In the genomic region with DNA sequence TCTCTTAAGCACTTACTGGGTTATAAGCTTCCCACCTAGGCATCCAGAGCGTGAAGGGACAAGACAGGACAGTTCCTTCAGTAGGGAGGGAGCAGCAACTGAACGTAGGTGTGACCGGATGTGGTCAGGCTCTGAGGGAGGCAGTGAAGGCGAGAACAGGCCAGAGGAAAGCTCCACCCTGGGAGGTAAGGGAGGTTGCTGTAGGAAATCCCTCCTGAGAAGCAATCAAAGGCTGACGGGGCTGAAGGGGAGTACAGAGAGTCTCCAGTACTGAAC, we compare ENCODE assay signal across 14 mouse cellular contexts. TPM values are rescaled to one million over a fixed set of nuclear protein-coding genes. Genes with fewer than 3 reads are reported as not detected.
DNase-seq lines count a peak whose midpoint lies in the region; ATAC-seq and TF ChIP-seq lines count a peak whose summit lies in the region.
"Had no signal": no experiment of that assay in that cellular context is flagged by ENCODE, and none has a peak within 500 bp of the region (broad histone marks: within the 10 kb centered on the region; RNA-seq: fewer than 3 reads in every experiment).

No protein-coding gene starts in this region.

- H3K27ac ChIP-seq in forebrain, embryonic 12.5 days, result no peak overlapping the region
- H3K27ac ChIP-seq in forebrain, embryonic 14.5 days (ENCODE audit: low read depth, low read length), result no peak overlapping the region
- H3K27ac ChIP-seq in testis, adult 2 months (ENCODE audit: control insufficient read depth, insufficient read depth, low read depth, low read length), result peak overlapping the region; percentile 76; the same call in 1 of the 2 replicates
- peak overlapping the region; percentile 33; the same call in 1 of the 2 replicates for H3K27ac ChIP-seq in limb, embryonic 14.5 days (replicated peaks; ENCODE audit: low read depth, low read length)
- 0 out of 2 replicates have a peak overlapping the region, but pooled peaks have one; percentile 49 for H3K27ac ChIP-seq in stomach, postnatal 0 days (replicated peaks)
- H3K27ac ChIP-seq: hindbrain, embryonic 15.5 days had no signal

- no peak for TF ChIP-seq EP300 in stomach, postnatal 0 days (optimal IDR thresholded peaks at IDR 0.05)

- no peak for TF ChIP-seq POLR2A in testis, adult 2 months (IDR thresholded peaks at IDR 0.05; ENCODE audit: control insufficient read depth, low read depth, low read length)
- TF ChIP-seq POLR2A in limb, embryonic 14.5 days (IDR thresholded peaks at IDR 0.05; ENCODE audit: borderline replicate concordance, extremely low read depth, insufficient read depth, insufficient read length), result no peak

- no peak for DNase-seq in forebrain, embryonic 14.5 days (ENCODE audit: low spot score)
- DNase-seq in testis, postnatal 14 days (ENCODE audit: low spot score), result no peak
- DNase-seq in limb, embryonic 14.5 days (ENCODE audit: low spot score), result no peak
- DNase-seq in stomach, postnatal 0 days (ENCODE audit: low spot score), result peak; percentile 43
- DNase-seq in adipocyte (ENCODE audit: low spot score), result no peak
- no peak for DNase-seq in thymus, adult 18-20 months
- DNase-seq: adrenal gland, adult 8-10 months; embryo, embryonic 11 days; forebrain, postnatal 0 days; heart, adult 18-20 months; kidney, postnatal 36 days had no signal

- no peak for TF ChIP-seq CTCF in testis, adult 2 months (IDR thresholded peaks at IDR 0.05; ENCODE audit: control insufficient read depth, insufficient read depth, insufficient replicate concordance, low read depth, low read length)
- no peak for TF ChIP-seq CTCF in stomach, postnatal 0 days (IDR thresholded peaks at IDR 0.05; ENCODE audit: low read depth)

- 53% methylated on average over 5 of the region's 5 CpGs for WGBS in forebrain, embryonic 12.5 days
- WGBS in forebrain, embryonic 14.5 days, result 47% methylated on average over 5 of the region's 5 CpGs
- WGBS in limb, embryonic 14.5 days, result 24% methylated on average over 5 of the region's 5 CpGs
- 51% methylated on average over 5 of the region's 5 CpGs for WGBS in stomach, postnatal 0 days

- no peaks in the 10 kb centered on the region for H3K9me3 ChIP-seq in forebrain, embryonic 12.5 days
- no peaks in the 10 kb centered on the region for H3K9me3 ChIP-seq in forebrain, embryonic 14.5 days (replicated peaks; ENCODE audit: control insufficient read depth, low read length)
- no peaks in the 10 kb centered on the region for H3K9me3 ChIP-seq in limb, embryonic 14.5 days (ENCODE audit: control insufficient read depth, low read length)
- H3K9me3 ChIP-seq in stomach, postnatal 0 days (ENCODE audit: control insufficient read depth, low read length), result no peaks in the 10 kb centered on the region
- H3K9me3 ChIP-seq: hindbrain, embryonic 15.5 days had no signal

- no peak for ATAC-seq in forebrain, embryonic 12.5 days (ENCODE audit: low FRiP score)
- no peak for ATAC-seq in forebrain, embryonic 14.5 days
- ATAC-seq in limb, embryonic 14.5 days (ENCODE audit: low FRiP score, low read depth), result no peak
- peak; percentile 41 for ATAC-seq in stomach, postnatal 0 days (ENCODE audit: low FRiP score, low TSS enrichment)
- ATAC-seq: forebrain, postnatal 0 days had no signal

- H3K36me3 ChIP-seq in forebrain, embryonic 12.5 days (replicated peaks), result no peaks in the 10 kb centered on the region
- H3K36me3 ChIP-seq in forebrain, embryonic 14.5 days (ENCODE audit: control insufficient read depth, insufficient read depth, low read length), result no peaks in the 10 kb centered on the region
- H3K36me3 ChIP-seq in testis, adult 2 months (ENCODE audit: control insufficient read depth, insufficient read depth, low read length), result no peaks in the 10 kb centered on the region; the same call in 1 of the 2 replicates
- no peaks in the 10 kb centered on the region for H3K36me3 ChIP-seq in limb, embryonic 14.5 days (ENCODE audit: control insufficient read depth, insufficient read depth, low read length)
- H3K36me3 ChIP-seq in stomach, postnatal 0 days (ENCODE audit: control insufficient read depth, insufficient read depth, low read length), result no peaks in the 10 kb centered on the region
- H3K36me3 ChIP-seq: hindbrain, embryonic 15.5 days had no signal

- H3K9ac ChIP-seq in forebrain, embryonic 12.5 days, result peak overlapping the region; percentile 2; the same call in 1 of the 2 replicates
- H3K9ac ChIP-seq in forebrain, embryonic 14.5 days (ENCODE audit: low read length), result no peak overlapping the region
- no peak overlapping the region for H3K9ac ChIP-seq in limb, embryonic 14.5 days (ENCODE audit: low read depth, low read length, severe bottlenecking)
- no peak overlapping the region for H3K9ac ChIP-seq in stomach, postnatal 0 days (ENCODE audit: low read length)
- H3K9ac ChIP-seq: forebrain, postnatal 0 days; hindbrain, embryonic 15.5 days had no signal

- peaks cover 1% of the 10 kb centered on the region; the same call in 1 of the 2 replicates for H3K27me3 ChIP-seq in forebrain, embryonic 12.5 days
- no peaks in the 10 kb centered on the region for H3K27me3 ChIP-seq in forebrain, embryonic 14.5 days (replicated peaks; ENCODE audit: control insufficient read depth, insufficient read depth, low read length)
- H3K27me3 ChIP-seq in testis, adult 2 months (ENCODE audit: control insufficient read depth, insufficient read depth, low read length), result no peaks in the 10 kb centered on the region
- no peaks in the 10 kb centered on the region for H3K27me3 ChIP-seq in limb, embryonic 14.5 days (ENCODE audit: control insufficient read depth, insufficient read depth, low read length)
- H3K27me3 ChIP-seq in stomach, postnatal 0 days (ENCODE audit: control insufficient read depth, insufficient read depth, low read length), result no peaks in the 10 kb centered on the region
- H3K27me3 ChIP-seq: hindbrain, embryonic 15.5 days had no signal

- no peak overlapping the region for H3K4me3 ChIP-seq in forebrain, embryonic 12.5 days (replicated peaks)
- H3K4me3 ChIP-seq in forebrain, embryonic 14.5 days (ENCODE audit: low read depth, low read length), result no peak overlapping the region
- H3K4me3 ChIP-seq in testis, adult 2 months (ENCODE audit: control insufficient read depth, low read depth, low read length), result peak overlapping the region; percentile 85
- no peak overlapping the region for H3K4me3 ChIP-seq in limb, embryonic 14.5 days (replicated peaks; ENCODE audit: low read length)
- H3K4me3 ChIP-seq in stomach, postnatal 0 days (ENCODE audit: low read depth, low read length), result no peak overlapping the region
- H3K4me3 ChIP-seq: hindbrain, embryonic 15.5 days had no signal

- H3K4me2 ChIP-seq in forebrain, embryonic 12.5 days, result no peak overlapping the region
- H3K4me2 ChIP-seq in forebrain, embryonic 14.5 days (ENCODE audit: low read length), result no peak overlapping the region
- H3K4me2 ChIP-seq in limb, embryonic 14.5 days (replicated peaks; ENCODE audit: low read depth, low read length, severe bottlenecking), result no peak overlapping the region
- no peak overlapping the region for H3K4me2 ChIP-seq in stomach, postnatal 0 days (replicated peaks; ENCODE audit: low read depth)
- H3K4me2 ChIP-seq: hindbrain, embryonic 15.5 days had no signal

- H3K4me1 ChIP-seq in forebrain, embryonic 12.5 days, result peaks cover 26% of the 10 kb centered on the region
- peaks cover 18% of the 10 kb centered on the region for H3K4me1 ChIP-seq in forebrain, embryonic 14.5 days (ENCODE audit: control insufficient read depth, insufficient read depth, low read length)
- no peaks in the 10 kb centered on the region; the same call in none of the 2 replicates for H3K4me1 ChIP-seq in testis, adult 2 months (ENCODE audit: control insufficient read depth, insufficient read depth, low read length)
- H3K4me1 ChIP-seq in limb, embryonic 14.5 days (ENCODE audit: control insufficient read depth, insufficient read depth, low read length), result peaks cover 25% of the 10 kb centered on the region
- H3K4me1 ChIP-seq in stomach, postnatal 0 days (replicated peaks; ENCODE audit: control insufficient read depth, insufficient read depth), result peaks cover 5% of the 10 kb centered on the region; the same call in 1 of the 2 replicates

RNA-seq across cellular contexts. Expression of gene Dynll1, which starts 12.8 kb away (rescaled TPM):
- 1,436 and 1,463 TPM in 2 replicates for polyA plus RNA-seq in forebrain, embryonic 12.5 days (2016; fragmentation: Nextera tagmentation; extraction: Ambion mirVana)
- polyA plus RNA-seq in forebrain, embryonic 14.5 days (2014; fragmentation: Nextera tagmentation; extraction: Ambion mirVana), result 1,615 and 1,740 TPM in 2 replicates
- polyA plus RNA-seq in testis, adult 2 months (2012; rRNA removed), result 559 and 571 TPM in 2 replicates
- 503 and 1,052 TPM in 2 replicates for polyA plus RNA-seq in limb, embryonic 14.5 days (2012; rRNA removed)
- 1,814 and 1,833 TPM in 2 replicates for polyA plus RNA-seq in limb, embryonic 14.5 days (2014; fragmentation: Nextera tagmentation; extraction: Ambion mirVana)
- 1,661 and 1,792 TPM in 2 replicates for polyA plus RNA-seq in stomach, postnatal 0 days (2015; fragmentation: Nextera tagmentation; extraction: Ambion mirVana)

RNA-seq across cellular contexts. Expression of gene Srsf9, which starts 13.4 kb away (rescaled TPM):
- polyA plus RNA-seq in forebrain, embryonic 12.5 days (2016; fragmentation: Nextera tagmentation; extraction: Ambion mirVana), result 353 and 383 TPM in 2 replicates
- 165 and 169 TPM in 2 replicates for polyA plus RNA-seq in forebrain, embryonic 14.5 days (2014; fragmentation: Nextera tagmentation; extraction: Ambion mirVana)
- polyA plus RNA-seq in testis, adult 2 months (2012; rRNA removed), result 43.9 and 45.5 TPM in 2 replicates
- polyA plus RNA-seq in limb, embryonic 14.5 days (2012; rRNA removed), result 132 and 137 TPM in 2 replicates
- polyA plus RNA-seq in limb, embryonic 14.5 days (2014; fragmentation: Nextera tagmentation; extraction: Ambion mirVana), result 252 and 271 TPM in 2 replicates
- 121 and 129 TPM in 2 replicates for polyA plus RNA-seq in stomach, postnatal 0 days (2015; fragmentation: Nextera tagmentation; extraction: Ambion mirVana)

RNA-seq across cellular contexts. Expression of gene Gatc, which starts 27.4 kb away (rescaled TPM):
- polyA plus RNA-seq in forebrain, embryonic 12.5 days (2016; fragmentation: Nextera tagmentation; extraction: Ambion mirVana), result 41.5 and 42.1 TPM in 2 replicates
- 30.1 and 32.9 TPM in 2 replicates for polyA plus RNA-seq in forebrain, embryonic 14.5 days (2014; fragmentation: Nextera tagmentation; extraction: Ambion mirVana)
- 11.6 and 16.0 TPM in 2 replicates for polyA plus RNA-seq in testis, adult 2 months (2012; rRNA removed)
- polyA plus RNA-seq in limb, embryonic 14.5 days (2012; rRNA removed), result 23.7 TPM in 2 replicates
- polyA plus RNA-seq in limb, embryonic 14.5 days (2014; fragmentation: Nextera tagmentation; extraction: Ambion mirVana), result 29.6 and 33.3 TPM in 2 replicates
- 12.9 and 14.7 TPM in 2 replicates for polyA plus RNA-seq in stomach, postnatal 0 days (2015; fragmentation: Nextera tagmentation; extraction: Ambion mirVana)

RNA-seq across cellular contexts. Expression of gene Triap1, which starts 27.4 kb away (rescaled TPM):
- polyA plus RNA-seq in forebrain, embryonic 12.5 days (2016; fragmentation: Nextera tagmentation; extraction: Ambion mirVana), result 54.5 and 55.6 TPM in 2 replicates
- 56.4 and 57.6 TPM in 2 replicates for polyA plus RNA-seq in forebrain, embryonic 14.5 days (2014; fragmentation: Nextera tagmentation; extraction: Ambion mirVana)
- polyA plus RNA-seq in testis, adult 2 months (2012; rRNA removed), result 7.6 and 8.0 TPM in 2 replicates
- 27.6 and 28.7 TPM in 2 replicates for polyA plus RNA-seq in limb, embryonic 14.5 days (2012; rRNA removed)
- polyA plus RNA-seq in limb, embryonic 14.5 days (2014; fragmentation: Nextera tagmentation; extraction: Ambion mirVana), result 61.7 and 62.2 TPM in 2 replicates
- polyA plus RNA-seq in stomach, postnatal 0 days (2015; fragmentation: Nextera tagmentation; extraction: Ambion mirVana), result 63.3 and 65.4 TPM in 2 replicates

RNA-seq across cellular contexts. Expression of gene Coq5, which starts 34.1 kb away (rescaled TPM):
- polyA plus RNA-seq in forebrain, embryonic 12.5 days (2016; fragmentation: Nextera tagmentation; extraction: Ambion mirVana), result 54.3 and 57.1 TPM in 2 replicates
- polyA plus RNA-seq in forebrain, embryonic 14.5 days (2014; fragmentation: Nextera tagmentation; extraction: Ambion mirVana), result 55.1 and 60.9 TPM in 2 replicates
- 12.2 and 14.0 TPM in 2 replicates for polyA plus RNA-seq in testis, adult 2 months (2012; rRNA removed)
- 11.5 and 13.7 TPM in 2 replicates for polyA plus RNA-seq in limb, embryonic 14.5 days (2012; rRNA removed)
- 38.5 and 39.9 TPM in 2 replicates for polyA plus RNA-seq in limb, embryonic 14.5 days (2014; fragmentation: Nextera tagmentation; extraction: Ambion mirVana)
- 32.6 and 32.9 TPM in 2 replicates for polyA plus RNA-seq in stomach, postnatal 0 days (2015; fragmentation: Nextera tagmentation; extraction: Ambion mirVana)

Comparison
In these comparisons a context has a peak if more than half of its experiments do, and no peak if none do; other contexts are left out.
1. H3K27ac ChIP-seq: peak in testis, adult 2 months (single experiment), limb, embryonic 14.5 days (single experiment) and stomach, postnatal 0 days (single experiment); none in forebrain, embryonic 12.5 days (single experiment) and forebrain, embryonic 14.5 days (single experiment).